In the genomic region with DNA sequence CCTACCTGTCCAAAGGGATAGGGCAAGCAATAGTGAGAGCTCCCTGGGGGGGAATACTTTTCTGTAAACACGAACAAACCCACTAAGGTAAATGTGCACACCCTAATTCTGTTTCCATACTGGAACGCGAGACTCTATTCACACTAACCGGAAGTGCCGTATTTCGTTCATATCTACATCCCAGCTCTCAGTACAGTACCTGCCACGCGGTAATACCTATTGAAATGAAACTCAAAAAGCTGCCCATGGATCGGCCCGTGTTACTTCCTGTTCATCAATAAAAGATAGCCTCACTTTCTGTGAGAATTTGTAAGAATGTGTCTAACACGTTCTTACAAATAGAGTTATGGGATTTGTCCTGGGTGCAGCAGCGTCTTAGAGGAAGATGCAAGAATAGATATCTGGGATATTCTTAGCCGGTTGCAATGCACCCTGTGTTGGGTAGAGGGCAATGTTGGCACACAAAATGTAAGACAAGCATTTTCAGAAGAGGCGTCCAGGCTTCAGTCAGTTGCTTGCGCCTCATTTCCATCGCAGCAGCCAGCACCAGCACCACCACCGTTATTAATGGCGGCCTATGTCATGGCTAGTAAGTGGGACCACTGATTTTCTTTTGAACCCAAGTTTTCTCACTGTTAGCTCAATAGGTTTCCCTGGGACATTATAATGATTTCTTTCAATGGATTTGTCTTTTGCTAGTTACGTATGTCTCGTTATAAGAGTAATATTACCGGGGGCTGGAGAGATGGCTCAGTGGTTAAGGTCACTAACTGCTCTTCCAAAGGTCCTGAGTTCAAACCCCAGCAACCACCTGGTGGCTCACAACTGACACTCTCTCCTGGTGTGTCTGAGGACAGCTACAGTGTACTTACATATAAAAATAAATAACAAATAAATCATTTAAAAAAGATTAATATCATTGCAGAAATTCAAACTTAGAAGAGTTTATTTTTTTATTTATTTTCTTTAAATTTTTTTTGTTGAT, we compare ENCODE assay signal across 8 mouse cellular contexts. TPM values are rescaled to one million over a fixed set of nuclear protein-coding genes. Genes with fewer than 3 reads are reported as not detected.
DNase-seq lines count a peak whose midpoint lies in the region; ATAC-seq and TF ChIP-seq lines count a peak whose summit lies in the region.

No protein-coding gene starts in this region.

- H3K79me3 ChIP-seq in C2C12 (ENCODE audit: low read depth): no peaks in the 10 kb centered on the region

- WGBS in intestine, embryonic 16.5 days: 48% methylated on average over 21 of the region's 21 CpGs
- WGBS in limb, embryonic 14.5 days: 48% methylated on average over 21 of the region's 21 CpGs

- H3K9me3 ChIP-seq in intestine, embryonic 16.5 days (ENCODE audit: control insufficient read depth, low read length): no peaks in the 10 kb centered on the region
- no peaks in the 10 kb centered on the region for H3K9me3 ChIP-seq in limb, embryonic 14.5 days (ENCODE audit: control insufficient read depth, low read length)

- DNase-seq in MN1 (ENCODE audit: low spot score): peak; percentile 76
- DNase-seq in cerebellum, postnatal 14 days: peak; percentile 86 to 87
- DNase-seq in frontal cortex, postnatal 25 days (ENCODE audit: low spot score in 2 of 2): peak; percentile 45 to 61
- DNase-seq in limb, embryonic 14.5 days (ENCODE audit: low spot score): peak; percentile 60
- peak; percentile 27 for DNase-seq in yolk sac, embryonic 10.5 days (ENCODE audit: low spot score)

- no peak overlapping the region for H3ac ChIP-seq in C2C12 (ENCODE audit: control insufficient read depth, insufficient read length, low read depth)

- no peak overlapping the region for H3K4me3 ChIP-seq in C2C12 (ENCODE audit: insufficient read depth, poor library complexity, severe bottlenecking)
- H3K4me3 ChIP-seq in intestine, embryonic 16.5 days (ENCODE audit: low read length): no peak overlapping the region
- no peak overlapping the region for H3K4me3 ChIP-seq in limb, embryonic 14.5 days (replicated peaks; ENCODE audit: low read length)

- no peaks in the 10 kb centered on the region for H3K27me3 ChIP-seq in C2C12 (ENCODE audit: control insufficient read depth, insufficient read depth, insufficient read length)
- no peaks in the 10 kb centered on the region for H3K27me3 ChIP-seq in intestine, embryonic 16.5 days (replicated peaks; ENCODE audit: control insufficient read depth, insufficient read depth, low read length)
- no peaks in the 10 kb centered on the region; the same call in 1 of the 2 replicates for H3K27me3 ChIP-seq in limb, embryonic 14.5 days (ENCODE audit: control insufficient read depth, insufficient read depth, low read length)

- no peak overlapping the region for H3K27ac ChIP-seq in intestine, embryonic 16.5 days (ENCODE audit: low read length)
- H3K27ac ChIP-seq in limb, embryonic 14.5 days (replicated peaks; ENCODE audit: low read depth, low read length): no peak overlapping the region

- no peak for TF ChIP-seq POLR2A in limb, embryonic 14.5 days (IDR thresholded peaks at IDR 0.05; ENCODE audit: borderline replicate concordance, extremely low read depth, insufficient read depth, insufficient read length)

- peak; percentile 28 for TF ChIP-seq CTCF in C2C12 (IDR thresholded peaks at IDR 0.05; ENCODE audit: control insufficient read depth, insufficient read depth, insufficient read length)

- no peaks in the 10 kb centered on the region for H3K79me2 ChIP-seq in C2C12 (ENCODE audit: control insufficient read depth, insufficient read depth)

- no peaks in the 10 kb centered on the region for H3K36me3 ChIP-seq in C2C12 (ENCODE audit: control insufficient read depth, insufficient read depth)
- no peaks in the 10 kb centered on the region for H3K36me3 ChIP-seq in intestine, embryonic 16.5 days (ENCODE audit: control insufficient read depth, insufficient read depth, low read length)
- H3K36me3 ChIP-seq in limb, embryonic 14.5 days (ENCODE audit: control insufficient read depth, insufficient read depth, low read length): no peaks in the 10 kb centered on the region

- no peak overlapping the region for H3K9ac ChIP-seq in intestine, embryonic 16.5 days (ENCODE audit: low read depth, low read length)
- no peak overlapping the region for H3K9ac ChIP-seq in limb, embryonic 14.5 days (ENCODE audit: low read depth, low read length, severe bottlenecking)

- H3K4me1 ChIP-seq in intestine, embryonic 16.5 days (ENCODE audit: control insufficient read depth, insufficient read depth, low read length): no peaks in the 10 kb centered on the region
- H3K4me1 ChIP-seq in limb, embryonic 14.5 days (ENCODE audit: control insufficient read depth, insufficient read depth, low read length): no peaks in the 10 kb centered on the region; the same call in 1 of the 2 replicates

- no peak overlapping the region for H3K4me2 ChIP-seq in intestine, embryonic 16.5 days (ENCODE audit: low read depth, low read length)
- no peak overlapping the region for H3K4me2 ChIP-seq in limb, embryonic 14.5 days (replicated peaks; ENCODE audit: low read depth, low read length, severe bottlenecking)

- ATAC-seq in intestine, embryonic 16.5 days: 0 out of 2 replicates have a peak, but pooled peaks have one; percentile 40
- ATAC-seq in limb, embryonic 14.5 days (ENCODE audit: low FRiP score, low read depth): no peak
- 0 out of 2 replicates have a peak, but pooled peaks have one; percentile 58 for ATAC-seq in monocyte, adult 5-6 weeks (replicated peaks; ENCODE audit: insufficient number of reproducible peaks, low FRiP score, low TSS enrichment, poor library complexity, severe bottlenecking)

TF ChIP-seq in C2C12, 6 proteins besides CTCF, POLR2A, EP300 and RAD21:
- TF ChIP-seq USF1 (IDR thresholded peaks at IDR 0.05; ENCODE audit: low read depth): no peak
- TF ChIP-seq CEBPB (IDR thresholded peaks at IDR 0.05; ENCODE audit: low read depth): no peak
- no peak for TF ChIP-seq MYOG (IDR thresholded peaks at IDR 0.05; ENCODE audit: control insufficient read depth, extremely low read depth, insufficient read length)
- no peak for TF ChIP-seq FOSL1 (IDR thresholded peaks at IDR 0.05; ENCODE audit: insufficient read depth, low read length, poor library complexity, severe bottlenecking)
- no peak for TF ChIP-seq MAX (IDR thresholded peaks at IDR 0.05)
- TF ChIP-seq MYOD1 (IDR thresholded peaks at IDR 0.05; ENCODE audit: control insufficient read depth, insufficient read length, low read depth): no peak

RNA-seq across cellular contexts. Expression of a gene that starts 17.1 kb away (rescaled TPM):
- polyA plus RNA-seq in C2C12 (2012; fragmentation: generic; extraction: Trizol): 3.6 TPM
- 1.4 and 1.8 TPM in 2 replicates for polyA plus RNA-seq in intestine, embryonic 16.5 days (2015; fragmentation: Nextera tagmentation; extraction: Ambion mirVana)
- 5.0 and 8.7 TPM in 2 replicates for polyA plus RNA-seq in limb, embryonic 14.5 days (2012; rRNA removed)
- 3.9 and 4.6 TPM in 2 replicates for polyA plus RNA-seq in limb, embryonic 14.5 days (2014; fragmentation: Nextera tagmentation; extraction: Ambion mirVana)
- 8.0 to 12.5 TPM (median 11.1 TPM) in 3 replicates for total RNA-seq in monocyte, adult 5-6 weeks (2017)

Comparison
In these comparisons a context has a peak if more than half of its experiments do, and no peak if none do; other contexts are left out.
1. DNase-seq: peak in every context shown above with its lines; median percentile 86 in cerebellum, postnatal 14 days; 76 in MN1; 60 in limb, embryonic 14.5 days; 53 in frontal cortex, postnatal 25 days; 27 in yolk sac, embryonic 10.5 days.